Mouse (Mus musculus): ENCODE measurements at regions not wholly inside any gene's neighbourhood (a gene's known extent, or its start where the extent isn't known, plus 50 kb on each side); places are given as distances from the start of the nearest gene placed in this dataset.

GRCm38 (mm10) chr12:79898198-79898930, 214.4 kb downstream of the Zfp36l1 start:
- TF ChIP-seq CTCF (IDR thresholded peaks at IDR 0.05) = no peak
- TF ChIP-seq POLR2A (IDR thresholded peaks at IDR 0.05; ENCODE audit: insufficient read depth, low read depth, low read length) = no peak

Measured in heart, adult 2 months (tissue).